Mouse (Mus musculus) MEL (cell line): Measurements from ENCODE around the gene Tmem219. TPM values are rescaled to one million over a fixed set of nuclear protein-coding genes. Genes with fewer than 3 reads are reported as not detected.

Experiments
- DNase-seq: peaks from one replicate; pipeline ENCODE4 v3.0.0; 2011; ENCODE audit warnings: low read depth, low spot score
- H3K27ac ChIP-seq: 2 replicates; pipeline ENCODE4 v1.5.1; 2012; ENCODE audit warnings: low read depth, mild to moderate bottlenecking, control low read depth, low read length, moderate library complexity; ENCODE audit not compliant: control insufficient read depth
- H3K27me3 ChIP-seq, 2 experiments: fragments of 150-350 bp in 1 of 2; sonication (generic) in 1 of 2; 2 replicates each; pipeline ENCODE4 v1.6.1; 2012; ENCODE audit warnings: low read length in 2 of 2, mild to moderate bottlenecking in 2 of 2, improper control_type of control experiment in 1 of 2, moderate library complexity in 1 of 2; ENCODE audit not compliant: insufficient read depth in 2 of 2, control insufficient read depth in 1 of 2
- H3K36me3 ChIP-seq, 2 experiments: 2 replicates each; pipeline ENCODE4 v1.6.1; 2012 to 2014; ENCODE audit warnings: low read length in 2 of 2, improper control_type of control experiment in 1 of 2, inconsistent platforms in 1 of 2, mild to moderate bottlenecking in 1 of 2; ENCODE audit not compliant: insufficient read depth in 2 of 2, control insufficient read depth in 1 of 2
- H3K4me1 ChIP-seq, 2 experiments: fragments of 150-350 bp in 1 of 2; sonication (generic) in 1 of 2; 2 replicates each; pipeline ENCODE4 v1.6.1; 2012; ENCODE audit warnings: low read length in 2 of 2, improper control_type of control experiment in 1 of 2, mild to moderate bottlenecking in 1 of 2; ENCODE audit not compliant: insufficient read depth in 2 of 2, control insufficient read depth in 1 of 2
- H3K4me3 ChIP-seq, 2 experiments: fragments of 150-350 bp in 1 of 2; sonication (generic) in 1 of 2; 2 replicates each; pipeline ENCODE4 v1.5.1; 2012; ENCODE audit warnings: low read depth in 2 of 2, low read length in 2 of 2, mild to moderate bottlenecking in 2 of 2, moderate library complexity in 2 of 2, control low read depth in 1 of 2, improper control_type of control experiment in 1 of 2; ENCODE audit not compliant: control insufficient read depth in 1 of 2, insufficient read depth in 1 of 2
- H3K79me2 ChIP-seq: 2 replicates; pipeline ENCODE4 v1.6.1; 2012; ENCODE audit warnings: mild to moderate bottlenecking, low read length, moderate library complexity; ENCODE audit not compliant: control insufficient read depth, poor library complexity, insufficient read depth
- H3K9ac ChIP-seq: 2 replicates; pipeline ENCODE4 v1.6.1; 2012; ENCODE audit warnings: low read depth, mild to moderate bottlenecking, control low read depth, low read length, moderate library complexity; ENCODE audit not compliant: control insufficient read depth, poor library complexity, severe bottlenecking
- H3K9me3 ChIP-seq: fragments of 150-350 bp; sonication (generic); replicated peaks from 2 replicates; pipeline ENCODE4 v1.6.1; 2012; ENCODE audit warnings: mild to moderate bottlenecking, low read length, improper control_type of control experiment, moderate library complexity; ENCODE audit not compliant: insufficient read depth
- CHD1 ChIP-seq: IDR thresholded peaks from 2 replicates; pipeline ENCODE4 v1.6.1; 2012; ENCODE audit warnings: low read depth, mild to moderate bottlenecking, inconsistent platforms, low read length, improper control_type of control experiment
- CHD2 ChIP-seq: IDR thresholded peaks from 2 replicates; pipeline ENCODE4 v1.6.1; 2011; ENCODE audit warnings: low read length, improper control_type of control experiment
- CTCF ChIP-seq, 3 experiments: IDR thresholded peaks in 2 of 3; conservative IDR thresholded peaks in 1 of 3; 2 replicates each; pipeline ENCODE4 v1.5.1; 2011 to 2012; ENCODE audit warnings: low read length in 3 of 3, low read depth in 2 of 3, mild to moderate bottlenecking in 2 of 3, improper control_type of control experiment in 1 of 3, inconsistent platforms in 1 of 3, mixed read lengths in 1 of 3, moderate library complexity in 1 of 3; ENCODE audit not compliant: control insufficient read depth in 1 of 3, insufficient read depth in 1 of 3, poor library complexity in 1 of 3, severe bottlenecking in 1 of 3
- E2F4 ChIP-seq: IDR thresholded peaks from 2 replicates; pipeline ENCODE4 v1.6.1; 2011; ENCODE audit warnings: low read depth, low read length, improper control_type of control experiment, borderline replicate concordance
- ELF1 ChIP-seq: IDR thresholded peaks from 2 replicates; pipeline ENCODE4 v1.6.1; 2014; ENCODE audit warnings: low read depth, mild to moderate bottlenecking, inconsistent platforms, low read length, improper control_type of control experiment, moderate library complexity
- GABPA ChIP-seq: IDR thresholded peaks from 2 replicates; pipeline ENCODE4 v1.6.1; 2012; ENCODE audit warnings: low read depth, mild to moderate bottlenecking, inconsistent platforms, low read length, improper control_type of control experiment, moderate library complexity
- JUND ChIP-seq: IDR thresholded peaks from 2 replicates; pipeline ENCODE4 v1.6.1; 2011; ENCODE audit warnings: low read depth, mild to moderate bottlenecking, improper control_type of control experiment, low read length
- MAFK ChIP-seq: IDR thresholded peaks from 2 replicates; pipeline ENCODE4 v1.6.1; 2011; ENCODE audit warnings: low read depth, mild to moderate bottlenecking, low read length, improper control_type of control experiment, borderline replicate concordance
- MAX ChIP-seq: IDR thresholded peaks from 2 replicates; pipeline ENCODE4 v1.6.1; 2011; ENCODE audit warnings: low read length, improper control_type of control experiment
- MAZ ChIP-seq: IDR thresholded peaks from 2 replicates; pipeline ENCODE4 v1.6.1; 2012; ENCODE audit warnings: low read depth, mild to moderate bottlenecking, inconsistent platforms, low read length, improper control_type of control experiment
- MEF2A ChIP-seq: IDR thresholded peaks from 2 replicates; pipeline ENCODE4 v1.6.1; 2014; ENCODE audit warnings: low read depth, mild to moderate bottlenecking, inconsistent platforms, low read length, improper control_type of control experiment; ENCODE audit not compliant: poor library complexity, insufficient replicate concordance, severe bottlenecking; ENCODE audit errors: extremely low read depth
- MYC ChIP-seq: IDR thresholded peaks from 2 replicates; pipeline ENCODE4 v1.6.1; 2011; ENCODE audit warnings: low read depth, mild to moderate bottlenecking, low read length, improper control_type of control experiment, moderate library complexity
- NELFE ChIP-seq: IDR thresholded peaks from 2 replicates; pipeline ENCODE4 v1.6.1; 2011; ENCODE audit warnings: low read depth, low read length, improper control_type of control experiment
- NRF1 ChIP-seq: IDR thresholded peaks from 2 replicates; pipeline ENCODE4 v1.6.1; 2014; ENCODE audit warnings: low read depth, mild to moderate bottlenecking, inconsistent platforms, low read length, improper control_type of control experiment, moderate library complexity; ENCODE audit not compliant: poor library complexity, insufficient read depth, severe bottlenecking
- POLR2AphosphoS5 ChIP-seq: IDR thresholded peaks from 2 replicates; pipeline ENCODE4 v1.6.1; 2012; ENCODE audit warnings: low read depth, borderline replicate concordance, mild to moderate bottlenecking, inconsistent platforms, low read length, moderate library complexity, mixed read lengths
- RAD21 ChIP-seq: IDR thresholded peaks from 2 replicates; pipeline ENCODE4 v1.6.1; 2011; ENCODE audit warnings: mild to moderate bottlenecking, low read depth, low read length, improper control_type of control experiment
- RCOR1 ChIP-seq: IDR thresholded peaks from 2 replicates; pipeline ENCODE4 v1.6.1; 2012; ENCODE audit warnings: low read depth, mild to moderate bottlenecking, inconsistent platforms, low read length, improper control_type of control experiment
- SIN3A ChIP-seq: IDR thresholded peaks from 2 replicates; pipeline ENCODE4 v1.6.1; 2012; ENCODE audit warnings: low read length, improper control_type of control experiment, inconsistent platforms
- SMC3 ChIP-seq: IDR thresholded peaks from 2 replicates; pipeline ENCODE4 v1.6.1; 2011; ENCODE audit warnings: low read depth, low read length, improper control_type of control experiment
- TAL1 ChIP-seq: IDR thresholded peaks from 2 replicates; pipeline ENCODE4 v1.6.1; 2012; ENCODE audit warnings: mild to moderate bottlenecking, inconsistent platforms, low read length, moderate library complexity, mixed read lengths
- USF1 ChIP-seq: IDR thresholded peaks from 2 replicates; pipeline ENCODE4 v1.6.1; 2014; ENCODE audit warnings: low read depth, mild to moderate bottlenecking, inconsistent platforms, low read length, improper control_type of control experiment, moderate library complexity
- USF2 ChIP-seq, 2 experiments: IDR thresholded peaks; 2 replicates each; pipeline ENCODE4 v1.6.1; 2011 to 2012; ENCODE audit warnings: improper control_type of control experiment in 2 of 2, low read length in 2 of 2, borderline replicate concordance in 1 of 2, inconsistent platforms in 1 of 2, low read depth in 1 of 2, mild to moderate bottlenecking in 1 of 2; ENCODE audit not compliant: insufficient read depth in 1 of 2
- ZKSCAN1 ChIP-seq: IDR thresholded peaks from 2 replicates; pipeline ENCODE4 v1.6.1; 2012; ENCODE audit warnings: low read depth, mild to moderate bottlenecking, inconsistent platforms, low read length, improper control_type of control experiment, moderate library complexity
- ZMIZ1 ChIP-seq: IDR thresholded peaks from 2 replicates; pipeline ENCODE4 v1.6.1; 2012; ENCODE audit warnings: low read depth, mild to moderate bottlenecking, inconsistent platforms, low read length, improper control_type of control experiment, moderate library complexity
- polyA plus RNA-seq, 2 experiments: library from polyadenylated mRNA; stranded (reverse) in 1 of 2; unstranded in 1 of 2; fragments of >175 nt in 1 of 2; fragments of >200 nt in 1 of 2; gene quantifications; 2 replicates each; pipeline versions ENCODE4 v1.2.1 to v1.2.4; 2012; ENCODE audit warnings: low replicate concordance in 2 of 2, low read depth in 1 of 2; ENCODE audit not compliant: insufficient read length in 2 of 2, insufficient read depth in 1 of 2, missing spikeins in 1 of 2
- total RNA-seq: library from RNA; depleted of rRNA; stranded (reverse); fragments of 300-350 nt; gene quantifications from 2 replicates; pipeline ENCODE4 v1.2.3, GENCODE M21; 2012; rRNA removed

The Tmem219 gene
- total RNA-seq (18.0 and 18.8 TPM in 2 replicates), polyA plus RNA-seq (10 to 100 TPM in 1 of 2 experiments, not detected in 1; 34.5 TPM)

DNA sequence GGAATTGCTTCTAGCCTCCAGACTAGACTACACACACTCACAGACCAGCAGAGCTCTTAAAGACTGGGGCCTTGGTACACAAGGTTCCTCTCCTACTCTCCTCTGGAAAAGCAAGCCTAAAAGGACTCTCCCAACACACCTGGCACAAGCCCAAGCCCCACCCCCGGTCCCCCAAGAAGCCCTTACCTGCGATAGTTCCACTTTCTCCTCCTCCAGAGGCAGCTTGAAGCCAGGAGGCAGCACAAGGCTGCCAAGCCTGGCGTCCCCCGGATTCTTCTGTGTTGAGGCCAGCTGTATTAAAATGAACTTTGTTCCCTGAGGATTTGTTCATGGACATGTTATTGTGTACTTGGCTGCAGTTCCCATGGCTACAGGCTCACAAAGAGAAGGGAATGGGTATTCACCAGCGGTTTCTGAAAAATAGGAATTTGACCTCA, at the start of gene Tmem219:
Tmem219 (minus strand) TSS at position 294 of the 437 bp plus-strand sequence.
- Histone ChIP-seq H3K36me3 (peaks cover 0 to 18% of the 10 kb centered on the region in 2 experiments; a peak in 2 of 4 replicates), H3K4me1 (peaks cover 15 to 22% of the 10 kb centered on the region in 2 experiments), H3K79me2 (no peaks in the 10 kb centered on the region), H3K9me3 (no peaks in the 10 kb centered on the region), H3K4me3 (no peak within 1 kb of the TSS), H3K27me3 (no peaks in the 10 kb centered on the region), H3K9ac (no peak within 1 kb of the TSS), H3K27ac (no peak within 1 kb of the TSS)
- no peak for TF ChIP-seq NRF1
- TF ChIP-seq USF1: no peak
- no peak for TF ChIP-seq USF2 (IDR thresholded peaks at IDR 0.05; ENCODE audit: borderline replicate concordance in 1 of 2, insufficient read depth in 1 of 2, low read depth in 1 of 2, low read length in 2 of 2)
- TF ChIP-seq TAL1: no peak
- no peak for TF ChIP-seq SMC3
- TF ChIP-seq RCOR1: no peak
- no peak for TF ChIP-seq ZMIZ1
- no peak for TF ChIP-seq RAD21
- TF ChIP-seq E2F4: no peak
- no peak for TF ChIP-seq CTCF (IDR thresholded peaks at IDR 0.05 in 2 of 3, conservative IDR thresholded peaks at IDR 0.05 in 1 of 3; ENCODE audit: control insufficient read depth in 1 of 3, insufficient read depth in 1 of 3, low read depth in 2 of 3, low read length in 3 of 3, poor library complexity in 1 of 3, severe bottlenecking in 1 of 3)
- TF ChIP-seq NELFE: no peak
- DNase-seq: no peak

DNA sequence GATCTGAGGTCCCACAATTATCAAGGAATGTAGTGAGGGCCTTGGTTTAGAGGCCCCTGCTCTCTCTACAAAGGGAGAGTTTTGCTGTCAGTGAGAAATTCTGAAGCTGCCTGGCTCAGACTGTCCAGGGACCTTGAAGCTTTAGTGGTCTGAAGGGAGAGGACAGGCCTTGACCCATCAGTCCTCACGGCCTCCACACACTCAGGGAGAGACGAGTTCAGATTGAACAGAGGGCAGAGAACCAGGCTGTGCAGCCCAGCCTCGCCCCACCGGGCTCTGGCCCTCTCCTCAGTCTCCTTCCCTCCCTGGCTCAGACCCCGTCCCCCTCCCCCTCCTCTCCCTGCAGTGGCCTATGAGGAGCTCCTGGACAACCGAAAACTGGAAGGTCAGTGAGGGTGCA, 44.6 kb upstream of the Tmem219 start:
- DNase-seq: no peak
- H3K36me3 ChIP-seq: no peaks in the 10 kb centered on the region; a peak in 1 of 4 replicates
- H3K27me3 ChIP-seq: no peaks in the 10 kb centered on the region
- H3K27ac ChIP-seq: no peak overlapping the region
- TF ChIP-seq SIN3A: no peak
- no peak for TF ChIP-seq POLR2AphosphoS5
- TF ChIP-seq ELF1: no peak
- no peaks in the 10 kb centered on the region for H3K9me3 ChIP-seq
- no peak overlapping the region for H3K9ac ChIP-seq
- no peaks in the 10 kb centered on the region for H3K79me2 ChIP-seq
- no peak overlapping the region for H3K4me3 ChIP-seq
- no peaks in the 10 kb centered on the region for H3K4me1 ChIP-seq

DNA sequence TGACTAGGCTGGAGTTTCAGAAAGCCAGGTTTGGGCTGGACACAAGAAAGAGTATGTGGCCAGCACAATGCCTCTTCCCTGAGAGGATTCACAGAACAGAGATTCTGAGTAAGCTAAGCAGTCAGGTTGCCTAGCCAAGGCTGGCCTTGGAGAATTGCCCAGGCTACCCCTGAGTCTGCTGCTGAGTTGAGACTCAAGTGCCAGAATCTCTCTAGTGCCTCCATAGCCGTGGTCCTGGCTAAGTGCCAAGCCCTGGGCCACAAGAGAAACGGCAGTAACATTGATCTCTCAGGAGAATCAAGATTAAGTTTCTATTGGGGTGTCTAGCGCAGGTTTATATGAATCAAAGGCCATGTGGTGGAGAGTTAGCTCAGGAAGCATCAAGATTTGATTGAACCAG, 42.9 kb upstream of the Tmem219 start:
- DNase-seq: peak; percentile 55
- TF ChIP-seq ZMIZ1 (no peak), E2F4 (no peak), RCOR1 (no peak), CHD2 (no peak), NELFE (no peak), ZKSCAN1 (no peak), MYC (no peak), TAL1 (no peak), MEF2A (no peak), MAZ (no peak), JUND (no peak), MAX (no peak), ELF1 (no peak), GABPA (no peak), CHD1 (no peak), MAFK (no peak), NRF1 (no peak), USF1 (no peak)
- H3K9ac ChIP-seq: no peak overlapping the region
- H3K4me1 ChIP-seq: no peaks in the 10 kb centered on the region
- H3K36me3 ChIP-seq: no peaks in the 10 kb centered on the region; a peak in 1 of 4 replicates
- H3K79me2 ChIP-seq: no peaks in the 10 kb centered on the region
- H3K4me3 ChIP-seq: no peak overlapping the region
- H3K27me3 ChIP-seq: no peaks in the 10 kb centered on the region
- no peak overlapping the region for H3K27ac ChIP-seq
- no peaks in the 10 kb centered on the region for H3K9me3 ChIP-seq
